In the genomic region with DNA sequence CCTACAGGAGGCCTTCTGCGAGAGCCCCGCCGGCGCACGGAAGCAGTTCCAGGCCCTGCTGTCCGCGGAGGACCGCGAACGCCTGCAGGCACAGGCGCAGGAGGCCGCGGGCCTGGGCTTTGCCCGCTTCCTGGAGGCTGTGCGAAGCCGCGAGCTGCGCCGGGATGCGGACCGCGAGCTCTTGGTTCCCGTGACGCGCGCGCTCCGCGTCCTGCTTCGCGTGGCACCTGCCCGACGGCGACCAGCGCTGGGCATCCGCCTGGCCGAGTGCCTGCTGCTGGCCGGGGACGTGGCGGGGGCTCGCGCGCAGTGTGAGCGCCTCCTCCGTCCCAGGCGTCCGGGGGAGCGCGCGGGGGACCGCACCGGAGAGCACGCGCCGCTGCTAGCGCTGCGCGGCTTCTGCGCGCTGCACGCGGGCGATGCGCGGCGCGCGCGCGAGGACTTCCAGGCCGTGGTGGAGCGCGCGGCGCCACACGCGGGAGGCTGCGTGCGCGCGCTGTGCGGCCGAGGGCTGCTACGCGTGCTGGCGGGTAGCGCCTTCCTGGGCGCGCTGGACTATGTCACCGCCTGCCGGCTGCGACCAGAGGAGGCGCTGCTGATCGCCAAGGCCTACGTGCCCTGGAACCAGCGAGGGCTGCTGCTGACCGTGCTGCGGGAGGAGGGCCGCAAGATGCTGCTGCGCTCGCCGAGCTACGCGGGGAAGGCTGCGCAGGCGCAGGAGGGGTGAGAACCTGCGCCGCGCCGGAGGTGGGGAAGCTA, we compare ENCODE assay signal across 8 mouse cellular contexts. TPM values are rescaled to one million over a fixed set of nuclear protein-coding genes. Genes with fewer than 3 reads are reported as not detected.
DNase-seq lines count a peak whose midpoint lies in the region; ATAC-seq and TF ChIP-seq lines count a peak whose summit lies in the region.

No protein-coding gene starts in this region.

- peaks cover 13% of the 10 kb centered on the region for H3K4me1 ChIP-seq in forebrain, embryonic 13.5 days
- H3K4me1 ChIP-seq in heart, embryonic 16.5 days (ENCODE audit: control insufficient read depth, insufficient read depth, low read length): 0 out of 2 replicates have a peak, but pooled peaks cover 3% of the 10 kb centered on the region
- peaks cover 4% of the 10 kb centered on the region; the same call in 1 of the 2 replicates for H3K4me1 ChIP-seq in kidney, postnatal 0 days (replicated peaks; ENCODE audit: insufficient read depth, low read length)
- peaks cover 15% of the 10 kb centered on the region for H3K4me1 ChIP-seq in limb, embryonic 15.5 days
- H3K4me1 ChIP-seq in midbrain, embryonic 15.5 days: peaks cover 10% of the 10 kb centered on the region
- no peaks in the 10 kb centered on the region for H3K4me1 ChIP-seq in stomach, embryonic 16.5 days (ENCODE audit: control insufficient read depth, insufficient read depth, low read length)

- peaks cover 77% of the 10 kb centered on the region for H3K27me3 ChIP-seq in forebrain, embryonic 13.5 days
- H3K27me3 ChIP-seq in heart, embryonic 16.5 days (ENCODE audit: control insufficient read depth, insufficient read depth, low read length): peaks cover 26% of the 10 kb centered on the region
- H3K27me3 ChIP-seq in kidney, postnatal 0 days (ENCODE audit: insufficient read depth, low read length): peaks cover 30% of the 10 kb centered on the region
- peaks cover 34% of the 10 kb centered on the region for H3K27me3 ChIP-seq in limb, embryonic 15.5 days
- H3K27me3 ChIP-seq in midbrain, embryonic 15.5 days (replicated peaks): no peaks in the 10 kb centered on the region; the same call in 1 of the 2 replicates
- H3K27me3 ChIP-seq in stomach, embryonic 16.5 days (ENCODE audit: control insufficient read depth, insufficient read depth, low read length): peaks cover 30% of the 10 kb centered on the region

- under 1% methylated on average over 76 of the region's 110 CpGs for WGBS in forebrain, embryonic 13.5 days
- WGBS in heart, embryonic 16.5 days: under 1% methylated on average over 105 of the region's 110 CpGs
- under 1% methylated on average over 109 of the region's 110 CpGs for WGBS in kidney, postnatal 0 days
- WGBS in limb, embryonic 15.5 days: under 1% methylated on average over 110 of the region's 110 CpGs
- under 1% methylated on average over 94 of the region's 110 CpGs for WGBS in midbrain, embryonic 15.5 days
- WGBS in stomach, embryonic 16.5 days: under 1% methylated on average over 110 of the region's 110 CpGs

- DNase-seq in kidney, postnatal 0 days (ENCODE audit: low spot score): peak; percentile 81

- H3K36me3 ChIP-seq in forebrain, embryonic 13.5 days (ENCODE audit: poor library complexity, severe bottlenecking): no peaks in the 10 kb centered on the region
- no peaks in the 10 kb centered on the region for H3K36me3 ChIP-seq in heart, embryonic 16.5 days (ENCODE audit: control insufficient read depth, insufficient read depth)
- H3K36me3 ChIP-seq in kidney, postnatal 0 days (ENCODE audit: insufficient read depth, low read length): no peaks in the 10 kb centered on the region
- no peaks in the 10 kb centered on the region for H3K36me3 ChIP-seq in limb, embryonic 15.5 days
- H3K36me3 ChIP-seq in midbrain, embryonic 15.5 days (replicated peaks): no peaks in the 10 kb centered on the region
- H3K36me3 ChIP-seq in stomach, embryonic 16.5 days (ENCODE audit: control insufficient read depth, insufficient read depth, low read length): no peaks in the 10 kb centered on the region

- peak overlapping the region; percentile 59 for H3K27ac ChIP-seq in forebrain, embryonic 13.5 days
- no peak overlapping the region for H3K27ac ChIP-seq in heart, embryonic 16.5 days (ENCODE audit: low read length)
- H3K27ac ChIP-seq in kidney, postnatal 0 days: no peak overlapping the region
- no peak overlapping the region for H3K27ac ChIP-seq in limb, embryonic 15.5 days
- H3K27ac ChIP-seq in midbrain, embryonic 15.5 days: peak overlapping the region; percentile 90
- no peak overlapping the region for H3K27ac ChIP-seq in stomach, embryonic 16.5 days (ENCODE audit: low read length)

- peak overlapping the region; percentile 80 for H3K4me2 ChIP-seq in forebrain, embryonic 13.5 days
- peak overlapping the region; percentile 94 for H3K4me2 ChIP-seq in heart, embryonic 16.5 days (ENCODE audit: low read depth, low read length)
- peak overlapping the region; percentile 82 for H3K4me2 ChIP-seq in kidney, postnatal 0 days (ENCODE audit: low read length)
- H3K4me2 ChIP-seq in limb, embryonic 15.5 days: peak overlapping the region; percentile 96
- H3K4me2 ChIP-seq in midbrain, embryonic 15.5 days: peak overlapping the region; percentile 67
- H3K4me2 ChIP-seq in stomach, embryonic 16.5 days (ENCODE audit: low read depth, low read length): peak overlapping the region; percentile 90

- TF ChIP-seq CTCF in kidney, postnatal 0 days (IDR thresholded peaks at IDR 0.05; ENCODE audit: low read depth): peak; percentile 70

- peak overlapping the region; percentile 73 for H3K9ac ChIP-seq in forebrain, embryonic 13.5 days
- peak overlapping the region; percentile 49 for H3K9ac ChIP-seq in heart, embryonic 16.5 days (ENCODE audit: low read length)
- H3K9ac ChIP-seq in kidney, postnatal 0 days (ENCODE audit: low read depth, low read length): peak overlapping the region; percentile 40; the same call in 1 of the 2 replicates
- H3K9ac ChIP-seq in limb, embryonic 15.5 days: peak overlapping the region; percentile 40
- peak overlapping the region; percentile 69 for H3K9ac ChIP-seq in midbrain, embryonic 15.5 days
- H3K9ac ChIP-seq in stomach, embryonic 16.5 days (ENCODE audit: low read length): peak overlapping the region; percentile 64

- peak overlapping the region; percentile 53 for H3K4me3 ChIP-seq in forebrain, embryonic 13.5 days
- peak overlapping the region; percentile 62 for H3K4me3 ChIP-seq in heart, embryonic 16.5 days (ENCODE audit: low read length)
- H3K4me3 ChIP-seq in kidney, postnatal 0 days (replicated peaks; ENCODE audit: low read depth, low read length): peak overlapping the region; percentile 42
- peak overlapping the region; percentile 55 for H3K4me3 ChIP-seq in limb, embryonic 15.5 days
- peak overlapping the region; percentile 48 for H3K4me3 ChIP-seq in midbrain, embryonic 15.5 days
- peak overlapping the region; percentile 51 for H3K4me3 ChIP-seq in stomach, embryonic 16.5 days (replicated peaks; ENCODE audit: low read length)

- ATAC-seq in CD4-positive, CD25-positive, alpha-beta regulatory T cell, adult 4 months: peak; percentile 53
- ATAC-seq in cerebellum, adult (ENCODE audit: insufficient number of reproducible peaks, low FRiP score, low TSS enrichment): peak; percentile 90
- ATAC-seq in forebrain, embryonic 13.5 days: peak; percentile 94
- ATAC-seq in heart, embryonic 16.5 days (replicated peaks; ENCODE audit: extremely low read depth, insufficient read depth, low FRiP score): peak; percentile 80
- ATAC-seq in kidney, postnatal 0 days (replicated peaks; ENCODE audit: low FRiP score, low read depth): peak; percentile 83
- ATAC-seq in limb, embryonic 15.5 days (ENCODE audit: insufficient number of reproducible peaks, low FRiP score, low TSS enrichment, low read depth): peak; percentile 50
- ATAC-seq in midbrain, embryonic 15.5 days (replicated peaks): peak; percentile 97
- peak; percentile 92 for ATAC-seq in stomach, embryonic 16.5 days (ENCODE audit: insufficient read depth, low FRiP score)

- no peaks in the 10 kb centered on the region for H3K9me3 ChIP-seq in forebrain, embryonic 13.5 days (replicated peaks)
- H3K9me3 ChIP-seq in heart, embryonic 16.5 days (replicated peaks; ENCODE audit: control insufficient read depth, low read length): peaks cover 4% of the 10 kb centered on the region; the same call in 1 of the 2 replicates
- H3K9me3 ChIP-seq in kidney, postnatal 0 days (replicated peaks; ENCODE audit: low read length): no peaks in the 10 kb centered on the region; the same call in 1 of the 2 replicates
- no peaks in the 10 kb centered on the region for H3K9me3 ChIP-seq in limb, embryonic 15.5 days
- no peaks in the 10 kb centered on the region for H3K9me3 ChIP-seq in midbrain, embryonic 15.5 days
- 0 out of 2 replicates have a peak, but pooled peaks cover 5% of the 10 kb centered on the region for H3K9me3 ChIP-seq in stomach, embryonic 16.5 days (replicated peaks; ENCODE audit: control insufficient read depth, low read length)

RNA-seq across cellular contexts. Expression of a gene that starts 13.5 kb away (rescaled TPM):
- not detected for polyA plus RNA-seq in CD4-positive, CD25-positive, alpha-beta regulatory T cell, adult 4 months (2017; shearing (Covaris generic))
- 0.12 and 0.24 TPM in 2 replicates for polyA plus RNA-seq in forebrain, embryonic 13.5 days (2015; fragmentation: Nextera tagmentation; extraction: Ambion mirVana)
- polyA plus RNA-seq in heart, embryonic 16.5 days (2015; fragmentation: Nextera tagmentation; extraction: Ambion mirVana): 0.24 and 0.42 TPM in 2 replicates
- polyA plus RNA-seq in kidney, postnatal 0 days (2015; fragmentation: Nextera tagmentation; extraction: Ambion mirVana): not detected in 2 replicates
- 0.20 and 0.23 TPM in 2 replicates for polyA plus RNA-seq in limb, embryonic 15.5 days (2015; fragmentation: Nextera tagmentation; extraction: Ambion mirVana)
- 0.31 and 0.49 TPM in 2 replicates for polyA plus RNA-seq in midbrain, embryonic 15.5 days (2015; fragmentation: Nextera tagmentation; extraction: Ambion mirVana)
- 0.20 and 0.30 TPM in 2 replicates for polyA plus RNA-seq in stomach, embryonic 16.5 days (2015; fragmentation: Nextera tagmentation; extraction: Ambion mirVana)

RNA-seq across cellular contexts. Expression of a gene that starts 18.6 kb away (rescaled TPM):
- polyA plus RNA-seq in CD4-positive, CD25-positive, alpha-beta regulatory T cell, adult 4 months (2017; shearing (Covaris generic)): not detected
- polyA plus RNA-seq in forebrain, embryonic 13.5 days (2015; fragmentation: Nextera tagmentation; extraction: Ambion mirVana): 0.31 and 0.45 TPM in 2 replicates
- 0.12 and 0.31 TPM in 2 replicates for polyA plus RNA-seq in heart, embryonic 16.5 days (2015; fragmentation: Nextera tagmentation; extraction: Ambion mirVana)
- 0.30 and 0.34 TPM in 2 replicates for polyA plus RNA-seq in kidney, postnatal 0 days (2015; fragmentation: Nextera tagmentation; extraction: Ambion mirVana)
- 0.12 and 0.27 TPM in 2 replicates for polyA plus RNA-seq in limb, embryonic 15.5 days (2015; fragmentation: Nextera tagmentation; extraction: Ambion mirVana)
- 1.6 and 1.7 TPM in 2 replicates for polyA plus RNA-seq in midbrain, embryonic 15.5 days (2015; fragmentation: Nextera tagmentation; extraction: Ambion mirVana)
- polyA plus RNA-seq in stomach, embryonic 16.5 days (2015; fragmentation: Nextera tagmentation; extraction: Ambion mirVana): 0.04 and 0.09 TPM in 2 replicates

RNA-seq across cellular contexts. Expression of a gene that starts 43.0 kb away (rescaled TPM):
- polyA plus RNA-seq in CD4-positive, CD25-positive, alpha-beta regulatory T cell, adult 4 months (2017; shearing (Covaris generic)): 10 to 100 TPM in 1 of 2 experiments, 1 to 10 TPM in 1; 5.4 to 11.3 TPM
- polyA plus RNA-seq in forebrain, embryonic 13.5 days (2015; fragmentation: Nextera tagmentation; extraction: Ambion mirVana): 29.5 and 34.1 TPM in 2 replicates
- 58.9 and 62.9 TPM in 2 replicates for polyA plus RNA-seq in heart, embryonic 16.5 days (2015; fragmentation: Nextera tagmentation; extraction: Ambion mirVana)
- polyA plus RNA-seq in kidney, postnatal 0 days (2015; fragmentation: Nextera tagmentation; extraction: Ambion mirVana): 40.6 and 42.0 TPM in 2 replicates
- 57.3 and 65.5 TPM in 2 replicates for polyA plus RNA-seq in limb, embryonic 15.5 days (2015; fragmentation: Nextera tagmentation; extraction: Ambion mirVana)
- polyA plus RNA-seq in midbrain, embryonic 15.5 days (2015; fragmentation: Nextera tagmentation; extraction: Ambion mirVana): 56.1 and 62.6 TPM in 2 replicates
- 29.5 and 34.1 TPM in 2 replicates for polyA plus RNA-seq in stomach, embryonic 16.5 days (2015; fragmentation: Nextera tagmentation; extraction: Ambion mirVana)

Comparison
In these comparisons a context has a peak if more than half of its experiments do, and no peak if none do; other contexts are left out.
1. H3K27ac ChIP-seq: peak in forebrain, embryonic 13.5 days (single experiment) and midbrain, embryonic 15.5 days (single experiment); none in heart, embryonic 16.5 days (single experiment), kidney, postnatal 0 days (single experiment), limb, embryonic 15.5 days (single experiment) and stomach, embryonic 16.5 days (single experiment).
2. Peak in every context shown above with its lines, with median percentiles within 50 percentile points of each other: ATAC-seq, H3K4me2 ChIP-seq, H3K4me3 ChIP-seq and H3K9ac ChIP-seq.